Mouse (Mus musculus) kidney, embryonic 15.5 days (tissue): Measurements from ENCODE around the gene Exoc3l4. TPM values are rescaled to one million over a fixed set of nuclear protein-coding genes. Genes with fewer than 3 reads are reported as not detected.

Source experiments
- ATAC-seq: fragments of 200-750 bp; cut with Nextera tagmentation; replicated peaks from 2 replicates; pipeline ENCODE4 v1.8.0; 2017; ENCODE audit warnings: moderate TSS enrichment; ENCODE audit not compliant: low FRiP score
- H3K27ac ChIP-seq: fragments of 300-500 bp; sonication (generic); 2 replicates; pipeline ENCODE4 v1.5.1; 2015; ENCODE audit warnings: mild to moderate bottlenecking, inconsistent platforms
- H3K27me3 ChIP-seq: fragments of 300-500 bp; sonication (generic); 2 replicates; pipeline ENCODE4 v1.6.1; 2015; ENCODE audit warnings: inconsistent platforms
- H3K36me3 ChIP-seq: fragments of 300-500 bp; sonication (generic); 2 replicates; pipeline ENCODE4 v1.6.1; 2015; ENCODE audit warnings: inconsistent platforms
- H3K4me1 ChIP-seq: fragments of 300-500 bp; sonication (generic); 2 replicates; pipeline ENCODE4 v1.6.1; 2015; ENCODE audit warnings: inconsistent platforms
- H3K4me2 ChIP-seq: fragments of 300-500 bp; sonication (generic); 2 replicates; pipeline ENCODE4 v1.6.1; 2015; ENCODE audit warnings: moderate library complexity, mild to moderate bottlenecking, inconsistent platforms
- H3K4me3 ChIP-seq: fragments of 300-500 bp; sonication (generic); replicated peaks from 2 replicates; pipeline ENCODE4 v1.5.1; 2015; ENCODE audit warnings: mild to moderate bottlenecking, inconsistent platforms
- H3K9ac ChIP-seq: fragments of 300-500 bp; sonication (generic); 2 replicates; pipeline ENCODE4 v1.6.1; 2015; ENCODE audit warnings: mild to moderate bottlenecking, inconsistent platforms
- H3K9me3 ChIP-seq: fragments of 300-500 bp; sonication (generic); replicated peaks from 2 replicates; pipeline ENCODE4 v1.6.1; 2016; ENCODE audit warnings: inconsistent platforms
- WGBS: fragments of 180-500 bp; shearing (Covaris S2); methylation state at CpG from one replicate; pipeline ENCODE4 v1.1.7; 2015; ENCODE audit warnings: mixed read lengths; 5-methylcytosine and 5-hydroxymethylcytosine counted together
- polyA plus RNA-seq: library from polyadenylated mRNA; unstranded; fragments of >200 nt; fragmentation: Nextera tagmentation; extraction: Ambion mirVana; gene quantifications from 2 replicates; pipeline ENCODE4 v1.2.1, GENCODE M21; 2015

Exoc3l4 gene
- 16.8 and 17.8 TPM in 2 replicates for polyA plus RNA-seq

DNA sequence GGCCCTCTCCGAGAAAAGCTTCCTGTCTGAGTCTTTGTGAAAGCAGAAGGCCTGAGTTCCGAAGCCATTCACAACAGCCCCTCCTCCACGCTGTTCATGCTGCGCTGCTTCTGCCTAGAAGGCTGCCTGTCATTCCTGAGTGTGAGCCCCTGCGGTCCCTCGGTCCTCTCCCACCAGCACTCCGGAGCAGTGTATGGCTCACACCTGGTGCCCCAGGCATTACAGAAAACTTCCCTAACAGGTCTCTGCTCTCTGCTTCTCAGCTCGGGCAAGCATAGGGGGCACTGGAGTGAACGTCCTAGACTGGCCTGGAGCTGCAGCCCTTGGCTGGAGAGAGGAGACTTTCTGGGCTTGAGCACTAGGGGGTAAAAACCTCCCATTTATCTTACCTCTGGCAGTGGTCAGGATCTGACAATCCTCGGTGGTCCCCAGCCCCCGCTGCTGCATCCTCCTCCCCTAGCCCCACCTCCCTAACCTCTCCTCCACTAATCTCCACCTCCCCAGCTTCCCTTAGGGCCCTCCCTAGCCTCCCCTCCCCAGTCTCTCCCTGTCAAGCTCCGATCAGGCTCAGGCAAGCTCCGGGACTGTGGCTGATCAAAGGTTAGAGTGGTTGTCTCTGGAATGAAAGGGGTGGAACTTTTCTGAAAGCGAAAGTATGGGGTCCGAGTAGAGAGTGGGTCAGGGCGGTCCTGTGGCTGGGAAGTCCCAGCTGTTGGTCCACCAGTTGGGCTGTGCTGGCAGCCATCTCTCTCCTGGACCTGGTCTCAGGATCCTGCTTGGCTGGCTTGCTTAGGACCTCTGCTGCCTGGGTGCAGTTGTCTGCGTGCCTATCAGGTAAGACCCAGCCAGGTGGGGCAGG lies at the start of gene Exoc3l4:
TSS of gene Exoc3l4 (plus strand) at position 97 of the 859 bp plus-strand sequence.
- Histone ChIP-seq H3K36me3 (no peaks in the 10 kb centered on the region), H3K4me1 (peaks cover 53% of the 10 kb centered on the region), H3K27ac (peak within 1 kb of the TSS; percentile 86), H3K27me3 (peaks cover 26% of the 10 kb centered on the region), H3K4me2 (peak within 1 kb of the TSS; percentile 77), H3K4me3 (peak within 1 kb of the TSS; percentile 46), H3K9ac (peak within 1 kb of the TSS; percentile 48), H3K9me3 (no peaks in the 10 kb centered on the region)
- peak; percentile 73 for ATAC-seq
- 4% methylated on average over 17 of the region's 17 CpGs for WGBS

DNA sequence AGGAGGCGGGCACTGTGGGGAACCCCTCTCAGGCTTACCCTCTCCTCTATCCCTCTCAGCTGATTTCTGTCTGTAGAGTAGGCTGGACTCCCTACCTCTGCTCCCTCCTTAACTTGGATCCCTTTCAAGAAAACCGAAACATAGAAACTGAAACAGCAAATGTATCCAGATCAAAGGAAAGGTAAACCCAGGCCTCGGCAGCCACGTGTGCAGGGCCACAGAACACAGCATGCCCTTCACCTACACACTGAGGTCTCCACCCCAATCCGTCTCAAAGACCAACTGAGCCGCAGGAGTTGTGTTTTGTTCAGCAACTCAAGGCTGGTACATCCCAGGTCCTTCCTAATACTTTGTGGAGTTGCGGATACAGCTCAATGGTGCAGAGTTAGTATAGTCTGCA lies 49.8 kb upstream of the Exoc3l4 start:
- 76% methylated on average over 7 of the region's 7 CpGs for WGBS
- Histone ChIP-seq H3K27me3 (no peaks in the 10 kb centered on the region), H3K4me2 (no peak overlapping the region), H3K36me3 (no peaks in the 10 kb centered on the region), H3K9me3 (no peaks in the 10 kb centered on the region), H3K4me1 (peaks cover 64% of the 10 kb centered on the region), H3K27ac (no peak overlapping the region), H3K9ac (no peak overlapping the region), H3K4me3 (no peak overlapping the region)
- no peak for ATAC-seq

DNA sequence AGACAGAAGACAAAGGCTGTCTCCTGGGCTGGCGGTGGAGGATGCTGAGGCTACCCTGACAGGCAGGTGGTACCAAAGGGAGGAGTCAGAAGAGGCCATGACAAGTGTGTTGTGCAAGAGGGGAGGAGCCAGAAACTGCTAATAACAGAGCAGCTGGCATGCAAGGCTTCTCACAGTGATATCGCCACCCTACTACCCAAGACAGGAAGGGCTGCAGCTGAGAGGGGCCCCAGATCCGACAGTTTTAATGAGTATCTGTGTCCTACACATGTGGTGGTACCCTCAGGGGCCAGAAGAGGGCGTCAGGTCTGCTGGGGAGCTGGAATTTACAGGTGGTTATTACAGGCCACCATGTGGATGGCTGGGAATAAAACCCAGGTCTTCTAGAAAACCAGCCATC lies 46.6 kb upstream of the Exoc3l4 start:
- Histone ChIP-seq H3K9ac (no peak overlapping the region), H3K4me1 (peaks cover 67% of the 10 kb centered on the region), H3K27ac (no peak overlapping the region), H3K4me3 (no peak overlapping the region), H3K36me3 (no peaks in the 10 kb centered on the region), H3K27me3 (no peaks in the 10 kb centered on the region), H3K4me2 (no peak overlapping the region), H3K9me3 (no peaks in the 10 kb centered on the region)
- no peak; the same call in 1 of the 2 replicates for ATAC-seq
- 50% methylated on average over 4 of the region's 4 CpGs for WGBS

DNA sequence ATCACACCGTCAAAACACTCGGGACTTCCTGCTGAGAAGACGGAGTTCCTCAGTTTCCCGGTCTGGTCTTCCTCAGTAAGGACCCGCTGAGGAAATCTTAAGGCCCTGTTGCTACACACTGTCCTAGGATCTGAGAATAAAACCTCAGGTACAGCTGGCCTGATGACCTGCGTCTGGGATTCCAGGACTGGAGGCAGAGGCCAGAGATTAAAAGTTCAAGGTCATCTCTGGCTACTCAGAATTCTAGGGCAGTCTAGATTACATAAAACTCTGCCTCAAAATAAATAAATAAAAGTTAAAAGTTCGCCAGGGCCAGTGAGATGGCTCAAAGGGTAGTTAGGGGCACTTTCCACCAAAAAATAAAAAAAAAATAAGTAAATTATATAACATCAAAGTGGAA lies 44.9 kb upstream of the Exoc3l4 start:
- Histone ChIP-seq H3K9ac (no peak overlapping the region), H3K4me2 (no peak overlapping the region), H3K27ac (no peak overlapping the region), H3K9me3 (no peaks in the 10 kb centered on the region), H3K4me1 (peaks cover 70% of the 10 kb centered on the region), H3K36me3 (no peaks in the 10 kb centered on the region), H3K4me3 (no peak overlapping the region), H3K27me3 (no peaks in the 10 kb centered on the region)
- ATAC-seq = no peak
- 81% methylated on average over 7 of the region's 7 CpGs for WGBS

- Histone ChIP-seq H3K9ac (no peak overlapping the region), H3K27me3 (no peaks in the 10 kb centered on the region), H3K4me1 (peaks cover 58% of the 10 kb centered on the region), H3K4me2 (0 out of 2 replicates have a peak overlapping the region, but pooled peaks have one; percentile 13), H3K9me3 (no peaks in the 10 kb centered on the region), H3K36me3 (no peaks in the 10 kb centered on the region), H3K4me3 (no peak overlapping the region), H3K27ac (no peak overlapping the region)
- 68% methylated on average over 6 of the region's 6 CpGs for WGBS
- no peak for ATAC-seq
Observed at GRCm38 (mm10) chr12:111373411-111373810, 43.4 kb upstream of the Exoc3l4 start.

DNA sequence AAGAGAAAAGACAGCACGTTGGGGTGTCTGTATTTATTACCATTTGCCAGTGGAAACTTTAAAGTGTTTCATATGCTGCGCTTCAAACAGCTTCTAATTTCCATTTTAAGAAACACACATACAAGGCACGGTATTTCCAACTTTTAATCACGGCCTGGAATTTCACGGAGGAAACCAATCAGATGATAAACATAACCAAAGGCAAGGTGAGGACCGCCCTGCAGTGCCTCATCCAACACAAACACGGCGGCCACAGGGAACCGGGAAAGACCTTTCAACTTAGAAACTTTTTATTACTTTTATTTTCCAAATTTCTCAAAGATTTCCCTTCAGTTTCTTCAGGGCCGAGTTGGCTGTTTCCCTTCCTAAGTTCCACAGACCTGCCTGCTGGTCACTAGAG lies 42.1 kb upstream of the Exoc3l4 start:
- Histone ChIP-seq H3K27ac (peak overlapping the region; percentile 97; the same call in 1 of the 2 replicates), H3K9me3 (no peaks in the 10 kb centered on the region), H3K4me3 (peak overlapping the region; percentile 98), H3K4me1 (peaks cover 51% of the 10 kb centered on the region), H3K4me2 (peak overlapping the region; percentile 74), H3K9ac (peak overlapping the region; percentile 10; the same call in 1 of the 2 replicates), H3K27me3 (no peaks in the 10 kb centered on the region), H3K36me3 (no peaks in the 10 kb centered on the region)
- 56% methylated on average over 10 of the region's 10 CpGs for whole genome bisulfite sequencing
- ATAC-seq = no peak

DNA sequence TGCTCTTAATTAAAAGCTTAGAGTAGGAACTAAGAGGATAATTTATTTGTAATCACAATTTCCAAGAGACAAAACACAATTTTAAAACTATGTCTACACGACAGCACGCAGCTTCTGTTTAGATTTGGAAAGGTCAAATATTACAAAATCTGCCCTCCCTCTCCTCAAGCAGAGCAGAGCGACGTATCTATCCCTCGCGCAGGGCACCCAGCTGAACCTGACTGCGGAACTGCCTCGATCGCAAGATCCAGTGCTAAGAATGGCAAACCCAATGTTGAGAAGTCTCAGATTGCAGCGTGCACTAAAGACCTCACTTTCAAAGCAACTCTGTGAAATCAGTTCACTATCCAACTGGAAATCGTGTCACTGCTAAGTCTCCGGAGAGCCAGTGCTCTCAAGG lies 41.3 kb upstream of the Exoc3l4 start:
- no peaks in the 10 kb centered on the region for H3K9me3 ChIP-seq
- H3K4me3 ChIP-seq = peak overlapping the region; percentile 98
- H3K9ac ChIP-seq = peak overlapping the region; percentile 91
- WGBS = 32% methylated on average over 12 of the region's 12 CpGs
- H3K27me3 ChIP-seq = no peaks in the 10 kb centered on the region
- ATAC-seq = no peak
- H3K36me3 ChIP-seq = no peaks in the 10 kb centered on the region
- H3K4me2 ChIP-seq = peak overlapping the region; percentile 74
- peak overlapping the region; percentile 97 for H3K27ac ChIP-seq
- peaks cover 42% of the 10 kb centered on the region for H3K4me1 ChIP-seq

DNA sequence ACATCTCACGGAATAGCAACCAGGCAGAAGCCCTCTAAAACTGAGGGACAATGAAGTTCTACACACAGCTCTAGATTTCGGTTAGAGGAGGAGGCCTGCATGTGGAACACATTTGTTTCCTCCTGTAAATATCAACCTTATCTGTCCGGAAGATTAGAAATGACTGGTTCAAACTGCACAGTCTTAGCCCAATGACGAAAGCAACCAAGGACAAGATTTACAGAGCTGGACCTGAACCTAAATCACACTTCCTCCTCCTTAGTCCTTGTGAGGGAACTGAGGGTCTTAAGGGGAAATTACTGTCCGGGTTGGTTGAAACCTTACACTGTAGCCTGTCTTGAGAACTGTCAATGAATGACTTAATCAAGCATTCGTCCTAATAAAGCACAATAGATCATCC lies 40.8 kb upstream of the Exoc3l4 start:
- Histone ChIP-seq H3K4me3 (peak overlapping the region; percentile 98), H3K27ac (peak overlapping the region; percentile 97), H3K9ac (peak overlapping the region; percentile 91), H3K9me3 (no peaks in the 10 kb centered on the region), H3K36me3 (no peaks in the 10 kb centered on the region), H3K4me2 (peak overlapping the region; percentile 74), H3K4me1 (peaks cover 40% of the 10 kb centered on the region), H3K27me3 (no peaks in the 10 kb centered on the region)
- ATAC-seq = no peak
- 7% methylated on average over 6 of the region's 6 CpGs for WGBS

DNA sequence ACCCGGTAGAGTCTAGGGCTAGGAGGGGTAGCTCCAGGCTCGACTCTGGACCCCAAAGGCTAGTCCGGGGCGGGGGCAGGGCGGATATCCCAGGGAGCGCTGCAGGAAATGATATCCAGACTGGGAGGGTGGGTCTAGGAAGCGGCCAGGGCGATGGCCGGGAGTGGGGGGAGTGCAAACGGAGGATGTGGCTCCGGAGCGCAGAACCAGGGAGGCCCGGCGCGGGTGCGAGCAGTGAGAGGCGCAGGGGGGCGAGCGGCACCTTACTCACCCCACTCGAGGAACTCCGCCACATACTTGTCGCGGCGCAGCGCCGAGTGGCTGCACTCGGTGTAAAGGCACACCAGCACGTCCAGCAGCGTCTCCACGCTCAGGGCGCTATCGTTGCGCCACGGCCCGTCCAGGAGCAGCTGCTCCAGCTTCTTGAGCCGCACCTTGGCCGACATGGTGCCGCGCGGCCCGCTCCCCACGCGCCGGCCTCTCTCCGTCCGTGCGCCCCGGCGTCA lies 39.9 kb upstream of the Exoc3l4 start:
- Histone ChIP-seq H3K9ac (peak overlapping the region; percentile 91), H3K9me3 (no peaks in the 10 kb centered on the region), H3K27ac (peak overlapping the region; percentile 97), H3K27me3 (no peaks in the 10 kb centered on the region), H3K4me3 (peak overlapping the region; percentile 98), H3K4me1 (peaks cover 45% of the 10 kb centered on the region), H3K36me3 (no peaks in the 10 kb centered on the region), H3K4me2 (peak overlapping the region; percentile 74)
- peak; percentile 37 for ATAC-seq
- under 1% methylated on average over 48 of the region's 49 CpGs for whole genome bisulfite sequencing

GRCm38 (mm10) chr12:111377376-111377973 lies 39.3 kb upstream of the Exoc3l4 start, which contains the start of gene Cdc42bpb:
Gene Cdc42bpb (minus strand): TSS chr12:111377718.
- H3K4me2 ChIP-seq = peak within 1 kb of the TSS; percentile 74
- peak within 1 kb of the TSS; percentile 97 for H3K27ac ChIP-seq
- no peaks in the 10 kb centered on the region for H3K27me3 ChIP-seq
- H3K36me3 ChIP-seq = no peaks in the 10 kb centered on the region
- no peaks in the 10 kb centered on the region for H3K9me3 ChIP-seq
- peaks cover 47% of the 10 kb centered on the region for H3K4me1 ChIP-seq
- under 1% methylated on average over 92 of the region's 94 CpGs for WGBS
- H3K4me3 ChIP-seq = peak within 1 kb of the TSS; percentile 98
- peak within 1 kb of the TSS; percentile 91 for H3K9ac ChIP-seq
- ATAC-seq = peak; percentile 93

DNA sequence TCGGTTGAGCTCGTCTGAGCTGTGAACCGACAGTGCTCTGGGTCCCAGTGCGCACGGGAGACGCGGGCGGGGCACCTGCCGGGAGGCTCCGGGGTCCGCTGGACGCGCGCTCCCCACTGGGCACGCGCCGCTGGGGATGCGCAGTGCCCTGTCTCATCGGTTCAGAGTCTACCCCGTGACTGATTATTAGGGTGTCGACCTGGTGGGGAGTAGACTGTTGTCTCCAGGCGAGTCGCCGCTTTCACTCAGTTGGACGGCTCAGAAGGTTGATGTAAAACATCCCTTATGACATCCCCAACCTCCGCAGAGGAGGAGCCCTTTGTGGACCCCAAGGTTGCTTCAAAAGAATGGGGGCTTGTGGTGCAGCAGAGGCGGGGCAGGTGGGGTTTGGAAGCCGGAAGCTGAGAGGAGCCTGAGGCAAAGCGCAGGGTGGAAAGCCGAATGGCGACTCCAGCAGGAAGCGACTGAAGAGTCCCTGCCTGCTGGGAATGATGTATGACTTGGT lies 38.8 kb upstream of the Exoc3l4 start:
- Histone ChIP-seq H3K36me3 (no peaks in the 10 kb centered on the region), H3K4me3 (peak overlapping the region; percentile 98)

GRCm38 (mm10) chr12:111378812-111379211 lies 38.0 kb upstream of the Exoc3l4 start:
- Histone ChIP-seq H3K4me3 (peak overlapping the region; percentile 98), H3K36me3 (no peaks in the 10 kb centered on the region), H3K9ac (0 out of 2 replicates have a peak overlapping the region, but pooled peaks have one; percentile 91), H3K27ac (no peak overlapping the region), H3K27me3 (no peaks in the 10 kb centered on the region), H3K4me2 (peak overlapping the region; percentile 74), H3K9me3 (no peaks in the 10 kb centered on the region), H3K4me1 (peaks cover 41% of the 10 kb centered on the region)
- no peak for ATAC-seq
- WGBS = 74% methylated on average over 12 of the region's 12 CpGs

More for the DNA sequence above, 38.8 kb upstream of the Exoc3l4 start:
- Histone ChIP-seq H3K9me3 (no peaks in the 10 kb centered on the region), H3K27me3 (no peaks in the 10 kb centered on the region), H3K9ac (peak overlapping the region; percentile 91), H3K4me2 (peak overlapping the region; percentile 74), H3K27ac (peak overlapping the region; percentile 97), H3K4me1 (peaks cover 47% of the 10 kb centered on the region)
- WGBS = under 1% methylated on average over 32 of the region's 32 CpGs
- ATAC-seq = peak; percentile 0; the same call in 1 of the 2 replicates
